Mouse (Mus musculus) spleen, embryonic (tissue): ENCODE data around the gene Hpn.

Experiments used
- CTCF ChIA-PET: fragments of 350-600 bp; sonication (Branson Sonifier 250); formaldehyde crosslinking; loops from one replicate; lab custom pipeline; 2022; lab: Charles Lee

Gene Hpn

DNA sequence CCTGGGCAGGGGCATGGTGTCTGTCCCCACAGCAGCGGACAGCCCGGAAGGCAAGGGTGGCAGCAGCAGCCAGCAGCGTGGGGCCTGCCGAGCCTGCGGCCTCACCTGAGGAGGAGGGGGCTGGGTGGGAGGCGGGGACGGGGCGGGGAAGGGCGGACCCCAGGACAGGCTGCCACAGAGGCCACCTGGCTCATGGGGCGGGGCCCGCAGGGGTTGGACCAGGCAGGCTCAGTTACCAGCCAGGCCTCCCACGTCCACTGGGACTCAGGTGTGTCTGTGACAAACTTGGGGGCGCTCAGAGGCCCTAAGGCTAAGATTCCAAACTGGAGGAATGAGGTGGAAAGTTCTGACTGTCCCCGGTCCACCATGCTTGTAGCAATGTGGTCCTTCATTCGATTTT, at the start of gene Hpn:
Gene Hpn (minus strand): TSS at position 109 of the 400 bp plus-strand sequence.
- CTCF ChIA-PET = no interaction called here

DNA sequence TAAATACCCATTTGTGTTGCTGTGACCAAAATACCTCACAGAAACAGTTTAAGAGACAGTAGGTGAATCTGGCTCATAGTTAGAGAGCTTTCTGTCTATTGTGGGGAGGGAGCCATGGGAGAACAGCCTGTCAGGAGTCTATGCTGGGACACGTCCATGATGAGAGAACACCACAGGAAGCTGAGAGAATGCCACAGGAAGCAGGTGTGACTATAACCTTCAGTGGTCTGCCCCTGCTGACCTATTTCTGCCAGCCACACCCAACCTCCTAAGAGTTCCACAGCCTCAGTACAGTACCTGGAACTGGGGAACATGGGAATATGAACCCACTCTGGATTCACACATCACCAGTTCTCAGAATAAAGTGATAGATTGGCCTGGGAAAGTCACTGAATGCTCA, 49.7 kb upstream of the Hpn start:
- CTCF ChIA-PET = no interaction called here

DNA sequence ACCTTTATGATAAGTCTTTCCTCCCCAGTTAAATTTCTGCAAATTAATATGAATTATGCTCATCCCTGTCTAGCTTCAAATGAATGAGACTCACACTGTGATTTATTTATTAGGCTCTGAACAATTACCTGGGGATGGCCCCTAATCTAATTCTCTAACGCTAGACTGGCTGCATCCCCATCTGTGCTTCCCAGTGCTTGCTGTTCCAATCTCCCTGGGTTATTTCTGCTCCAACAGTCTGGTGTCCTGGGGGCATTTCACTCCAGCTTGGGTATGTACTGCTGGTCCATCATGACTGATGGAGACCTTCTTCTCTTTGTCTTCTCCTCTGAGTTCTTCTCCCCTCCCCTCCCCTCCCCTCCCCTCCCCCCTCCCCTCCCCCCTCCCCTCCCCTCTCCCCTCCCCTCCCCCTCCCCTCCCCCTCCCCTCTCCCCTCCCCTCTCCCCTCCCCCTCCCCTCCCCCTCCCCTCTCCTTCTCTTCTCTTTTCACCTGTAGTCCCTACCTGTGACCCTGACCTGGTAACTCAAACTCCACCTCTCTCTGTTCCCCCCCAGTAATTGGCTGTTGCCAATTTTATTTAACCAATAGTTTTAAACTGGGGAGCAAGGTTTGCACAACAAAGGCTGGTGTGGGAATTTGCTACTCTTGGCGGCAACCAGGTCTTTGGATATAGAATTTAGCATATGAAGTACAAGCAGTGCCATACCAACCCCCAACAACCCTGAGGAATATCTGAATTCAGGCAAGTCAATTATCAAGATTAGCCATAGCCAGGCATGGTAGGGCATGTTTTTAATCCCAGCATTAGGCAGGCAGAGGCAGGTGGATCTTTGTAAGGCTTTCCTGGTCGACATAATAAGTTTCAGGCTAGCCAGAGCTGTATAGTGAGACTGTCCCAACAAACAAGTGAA, 48.8 kb upstream of the Hpn start:
- CTCF ChIA-PET = no interaction called here

DNA sequence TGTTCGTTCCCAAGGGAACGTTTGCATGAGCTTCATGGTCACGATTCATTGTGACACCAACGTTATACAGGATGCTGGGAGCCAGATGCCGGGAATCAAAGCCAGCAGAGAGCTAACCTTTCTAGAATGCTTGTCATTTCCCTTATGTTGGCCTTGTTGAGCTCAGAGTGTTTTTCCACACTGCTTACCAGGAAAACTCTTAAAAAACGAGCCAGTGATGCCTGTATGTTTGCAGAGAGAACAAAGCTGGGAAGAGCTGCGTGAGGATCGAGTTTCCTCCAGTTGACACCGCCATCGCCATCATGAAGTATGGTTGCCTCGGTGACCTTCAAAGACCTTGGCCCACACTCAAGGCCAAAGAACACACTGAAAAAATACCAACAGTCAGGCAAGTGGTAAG, 47.2 kb upstream of the Hpn start:
- CTCF ChIA-PET = no interaction called here

DNA sequence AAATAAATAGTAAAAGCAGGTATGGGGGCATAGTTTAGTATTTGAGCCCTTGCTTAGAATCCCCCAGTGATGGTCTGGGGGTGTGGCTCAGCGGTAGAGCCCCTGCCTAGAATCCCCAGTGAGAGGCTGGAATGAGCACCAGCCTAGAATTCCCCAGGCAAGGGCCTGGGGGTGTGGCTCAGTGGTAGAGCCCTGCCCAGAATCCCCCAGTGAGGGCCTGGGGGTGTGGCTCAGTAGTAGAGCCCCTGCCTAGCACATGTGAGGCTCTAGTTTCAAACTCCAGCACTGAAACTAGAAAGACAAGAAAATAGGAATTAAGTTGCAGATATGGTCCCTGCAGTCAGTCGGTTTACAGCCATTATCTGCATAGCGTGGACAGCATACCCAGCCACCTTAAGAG, 46.7 kb upstream of the Hpn start:
- CTCF ChIA-PET = no interaction called here

DNA sequence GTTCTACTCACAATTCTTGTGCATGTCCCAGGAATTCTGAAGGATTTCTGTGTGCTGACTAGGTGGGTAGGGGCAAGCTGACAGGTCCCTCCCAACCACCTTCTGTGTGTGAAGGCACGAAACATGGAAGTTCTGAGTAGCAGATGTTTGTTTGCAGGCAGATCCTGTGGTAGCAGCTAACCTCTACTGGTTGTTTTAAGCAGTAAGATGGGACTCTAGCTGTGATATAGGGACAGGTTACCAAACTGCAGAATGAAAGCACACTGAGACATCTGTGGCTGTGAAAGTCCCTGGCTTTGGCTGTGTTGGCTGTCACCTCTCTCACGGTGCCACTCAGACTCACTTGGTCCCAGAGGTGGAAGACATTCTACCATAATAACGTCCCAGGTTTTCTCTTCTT, 46.2 kb upstream of the Hpn start:
- CTCF ChIA-PET = no interaction called here

DNA sequence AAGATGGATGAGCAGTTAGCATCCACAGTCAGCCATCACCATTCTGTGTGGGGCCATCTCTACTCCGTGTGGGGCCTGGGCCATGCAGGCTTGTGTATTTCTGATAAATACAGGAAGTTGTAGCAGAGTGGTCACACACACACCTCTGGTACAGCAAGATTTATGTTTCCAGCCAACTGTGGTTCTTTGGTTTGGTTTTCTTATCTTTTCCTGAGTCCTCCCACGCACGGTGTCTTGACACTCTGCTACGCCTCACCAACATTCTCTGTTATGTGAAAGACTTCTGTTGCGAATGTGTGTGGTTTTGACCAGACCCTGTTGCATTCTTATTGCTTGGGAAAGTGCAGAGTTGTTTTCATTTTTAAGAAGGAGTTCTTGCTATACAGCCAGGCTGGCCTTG, 45.7 kb upstream of the Hpn start:
- CTCF ChIA-PET = no interaction called here

DNA sequence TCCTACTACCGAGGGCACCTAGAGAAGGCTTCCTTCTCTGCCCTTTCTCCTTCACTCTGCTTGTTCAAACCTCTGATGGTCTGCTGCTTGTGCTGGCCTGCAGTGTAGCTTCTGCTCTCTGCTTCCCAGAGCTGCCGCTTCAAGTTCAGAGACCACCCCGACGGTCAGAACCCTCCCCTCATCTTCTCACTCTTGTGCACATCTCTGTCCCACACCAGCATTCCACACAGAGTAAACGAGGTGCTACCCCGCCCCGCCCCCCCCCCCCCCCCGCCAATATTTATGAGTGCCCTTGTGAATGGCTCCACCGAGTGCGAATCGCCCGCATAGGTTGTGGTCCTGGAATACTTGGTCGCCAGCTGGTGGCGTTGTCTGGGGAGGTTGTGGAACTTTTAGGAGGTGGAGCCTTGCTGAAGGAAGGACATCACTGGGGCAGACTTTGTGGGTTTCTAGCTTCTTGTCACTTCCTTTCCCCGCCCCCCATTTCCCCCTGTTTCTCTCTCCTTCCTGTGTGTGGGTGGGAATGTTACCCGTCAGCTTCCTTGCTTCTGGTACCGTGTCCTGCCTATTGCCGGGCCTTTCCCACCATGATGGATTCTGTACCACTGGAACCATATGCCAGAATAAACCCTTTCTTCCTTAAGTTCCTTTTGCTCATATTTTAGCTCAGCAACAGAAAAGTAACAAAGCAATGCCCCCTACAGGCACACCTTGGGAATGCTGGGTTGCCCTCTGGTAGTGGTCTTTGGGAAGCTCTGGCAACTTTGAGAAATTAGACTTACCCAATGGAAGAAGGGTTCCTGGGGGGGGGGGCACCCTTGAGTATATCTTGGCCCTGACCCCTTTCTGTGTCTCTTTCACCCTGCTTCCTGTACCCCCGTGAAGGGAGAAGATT, 41.2 kb upstream of the Hpn start:
- CTCF ChIA-PET = interaction anchor here (1.0 to 1.3 kb wide), 3 partner anchors 13 to 20 kb away, joined by 3 to 5 read pairs (median 3); no protein-coding TSS in a partner anchor

DNA sequence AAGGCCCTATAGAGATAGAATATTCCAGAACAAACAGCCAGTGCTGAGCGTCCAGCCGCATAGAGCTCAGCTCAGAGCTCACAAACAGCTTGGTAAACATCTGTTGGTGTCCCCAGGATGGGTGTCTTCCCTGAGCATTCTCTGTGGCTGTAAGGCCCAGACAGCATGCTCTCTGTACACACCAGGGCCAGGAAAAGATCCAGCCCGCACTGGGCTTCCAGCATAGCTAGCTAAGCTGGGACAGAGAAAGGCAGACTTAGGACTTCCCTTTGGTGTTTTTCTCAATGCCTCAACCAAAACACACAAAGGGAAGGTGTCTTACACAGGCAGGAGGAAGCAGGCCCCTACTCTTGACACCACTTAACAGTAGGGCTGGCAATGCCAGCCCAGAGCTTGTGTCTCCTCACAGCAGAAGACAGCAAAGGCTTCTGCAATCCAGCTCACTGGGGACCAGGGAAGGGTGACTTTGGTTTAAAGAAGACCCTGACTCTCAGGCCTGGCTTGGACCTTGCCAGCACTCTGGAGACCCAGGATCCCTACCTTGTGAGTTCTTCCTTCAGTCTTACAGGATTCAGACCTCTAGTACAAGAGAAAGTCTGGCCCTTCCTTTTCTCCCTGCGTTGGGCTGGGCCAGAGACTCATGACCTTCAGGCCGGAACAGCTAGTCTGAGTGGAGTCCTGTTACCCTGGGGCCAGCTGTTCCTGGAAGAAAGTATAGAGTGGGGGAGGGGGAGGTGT, 40.4 kb upstream of the Hpn start, which contains the start of gene Gramd1a:
Gene Gramd1a (minus strand): TSS at position 601 of the 738 bp plus-strand sequence.
- CTCF ChIA-PET = interaction anchor here (1.3 kb wide), 1 partner anchor 14 kb away, joined by 3 read pairs; no protein-coding TSS in a partner anchor

DNA sequence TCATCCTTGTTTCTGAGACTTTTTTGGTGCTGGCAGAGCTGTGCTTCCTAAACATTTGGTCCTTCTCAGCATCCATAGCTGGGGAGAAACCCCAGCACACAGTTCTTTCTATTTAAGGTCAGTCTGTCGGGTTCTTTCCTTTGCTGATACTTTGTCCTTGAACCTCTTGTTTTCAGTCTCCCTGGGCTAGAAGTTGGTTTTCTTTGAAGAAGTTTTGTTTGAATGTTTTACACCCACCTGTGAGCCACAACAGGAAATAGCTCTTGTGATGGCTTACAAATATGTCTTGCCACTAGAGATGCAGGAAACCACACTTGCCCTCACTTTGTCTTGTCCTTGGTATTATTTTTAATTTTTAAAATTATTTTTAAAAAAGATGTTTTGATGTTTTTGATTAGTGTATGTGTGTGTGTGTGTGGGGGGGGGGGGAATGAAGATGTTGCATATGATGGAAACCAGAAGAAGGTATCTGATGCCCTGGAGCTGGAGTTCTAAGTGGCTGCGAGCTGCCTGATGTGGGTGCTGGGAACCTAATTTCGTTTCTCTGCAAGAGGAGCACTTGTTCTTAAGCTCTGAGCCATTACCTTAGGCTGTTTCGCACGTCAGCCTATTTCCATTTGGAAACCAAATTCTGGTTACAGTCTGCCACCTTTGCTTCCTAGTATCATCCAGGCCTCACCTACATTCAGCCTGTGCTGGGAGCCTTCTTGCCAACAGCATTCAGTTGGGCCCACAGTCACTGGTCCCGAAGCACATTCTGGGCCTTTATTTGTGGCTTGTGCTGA, 38.6 kb upstream of the Hpn start:
- CTCF ChIA-PET = interaction anchor here (0.7 kb wide), 1 partner anchor 85 kb away, joined by 3 read pairs; no protein-coding TSS in a partner anchor

DNA sequence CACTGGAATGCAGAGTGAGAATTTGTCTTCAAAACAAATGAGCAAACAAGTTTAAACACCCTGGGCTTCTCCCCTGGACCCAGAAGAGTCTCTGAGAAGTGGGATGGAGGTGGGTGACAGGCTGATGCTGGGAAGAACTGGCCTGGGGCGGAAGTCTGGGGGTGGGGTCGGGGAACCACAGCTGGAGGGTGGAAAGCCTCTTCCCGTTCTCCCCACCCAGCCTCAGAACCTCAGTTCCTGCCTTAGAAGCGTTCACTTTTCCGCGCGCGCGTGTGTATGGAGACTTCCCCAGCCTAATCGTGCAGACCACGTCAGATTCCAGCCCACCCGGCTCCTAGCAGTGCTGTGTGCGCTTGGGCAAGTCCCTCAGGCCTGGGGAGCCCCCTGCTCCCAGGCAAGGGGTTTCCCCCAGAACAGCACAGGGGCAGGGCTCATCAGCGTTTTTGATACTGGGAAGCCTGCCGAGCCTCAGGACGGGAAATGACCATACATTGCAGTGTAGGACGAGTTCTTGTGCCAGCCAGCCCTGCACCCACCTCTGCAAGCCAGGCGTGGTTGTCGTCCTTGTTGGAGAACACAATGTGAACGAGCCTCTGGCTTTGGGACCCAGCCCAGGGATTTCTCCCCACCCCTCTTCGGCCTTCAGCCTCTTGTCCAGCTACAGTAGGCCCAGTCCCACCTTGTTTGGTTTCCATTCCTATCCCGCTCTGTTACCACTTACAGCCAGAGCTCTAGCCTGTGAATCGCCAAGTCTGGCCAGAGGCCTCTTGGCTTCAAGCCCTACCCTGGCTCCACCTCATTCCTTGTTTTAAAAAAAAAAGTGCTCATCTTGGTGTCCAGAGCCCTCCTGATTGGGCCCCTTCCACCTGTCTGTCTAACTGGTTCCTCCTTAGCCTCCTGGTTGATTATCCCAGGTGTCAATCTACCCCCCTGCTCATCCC, 36.5 kb upstream of the Hpn start:
- CTCF ChIA-PET = no interaction called here

DNA sequence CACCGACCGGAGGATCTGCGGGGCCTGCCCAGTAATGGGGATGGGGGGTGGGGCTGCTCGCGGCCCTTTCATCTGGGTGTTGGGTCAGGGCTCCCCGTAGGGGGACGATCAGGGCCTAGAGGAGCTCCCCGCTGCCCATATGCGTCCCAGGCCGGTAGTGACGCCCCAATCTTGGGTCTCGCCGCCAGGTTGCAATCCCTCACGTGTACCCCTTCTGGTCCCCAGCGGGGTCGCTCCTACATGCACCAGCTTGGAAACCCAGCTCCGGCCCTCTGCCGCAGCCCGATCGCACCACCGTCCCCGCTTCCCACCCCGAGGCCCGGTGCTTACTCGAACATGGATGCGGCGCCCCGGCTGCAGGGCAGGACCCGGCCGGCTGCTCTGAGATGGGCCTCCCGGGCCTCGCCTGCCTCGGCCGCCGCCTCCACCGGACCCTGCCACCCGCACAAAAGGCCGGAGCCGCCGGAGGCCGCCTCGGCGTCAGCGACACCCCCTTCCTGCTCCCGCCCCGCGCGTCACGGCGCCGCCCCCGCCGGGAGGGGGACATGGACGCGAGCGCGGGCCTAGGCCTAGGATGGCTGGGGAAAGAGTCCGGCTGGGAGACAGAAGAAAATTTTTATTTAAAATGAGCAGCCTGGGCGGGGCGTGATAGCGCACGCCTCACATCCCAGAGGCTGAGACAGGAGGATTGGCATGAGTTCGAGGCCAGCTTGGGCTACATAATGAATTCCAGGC, 35.6 kb upstream of the Hpn start:
- CTCF ChIA-PET = interaction anchor here (0.9 kb wide), 1 partner anchor 22 kb away, joined by 3 read pairs; no protein-coding TSS in a partner anchor

DNA sequence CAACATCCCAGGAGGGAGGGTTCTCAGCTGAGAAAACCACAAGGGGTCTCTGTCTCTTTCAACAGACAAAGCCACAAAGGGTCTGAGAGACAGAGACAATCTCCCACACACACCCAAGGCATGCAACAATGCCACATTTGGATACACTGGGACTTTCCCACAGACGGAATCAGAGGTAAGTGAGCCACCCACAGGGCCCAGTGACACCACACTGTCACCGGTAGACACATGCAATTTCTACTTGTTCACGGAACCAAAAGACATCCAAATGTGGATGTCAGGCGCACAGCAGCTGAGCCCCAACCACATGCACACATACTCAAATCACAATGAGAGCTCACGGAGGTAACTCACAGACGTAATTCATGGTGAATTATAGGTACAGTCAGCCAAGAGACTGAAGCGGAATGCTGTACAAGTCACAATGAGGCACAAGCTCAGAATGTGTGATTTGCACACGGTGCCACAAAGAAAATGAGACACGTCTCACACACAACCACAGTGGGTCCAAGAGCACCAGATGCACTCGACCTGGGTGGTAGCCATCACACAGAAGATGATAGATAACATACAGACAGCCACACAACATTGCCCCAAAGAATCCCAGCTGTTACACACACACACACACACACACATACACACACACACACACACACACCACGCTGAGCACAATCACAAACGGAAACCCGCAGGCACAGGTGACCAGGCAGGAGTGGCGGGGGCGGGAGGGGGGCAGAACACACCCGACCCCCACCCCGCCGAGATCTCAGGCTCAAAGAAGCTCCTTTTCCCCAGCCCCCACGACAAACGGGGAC, 34.9 kb upstream of the Hpn start:
- CTCF ChIA-PET = interaction anchor here (0.9 kb wide), 1 partner anchor 23 kb away, joined by 3 read pairs; no protein-coding TSS in a partner anchor

DNA sequence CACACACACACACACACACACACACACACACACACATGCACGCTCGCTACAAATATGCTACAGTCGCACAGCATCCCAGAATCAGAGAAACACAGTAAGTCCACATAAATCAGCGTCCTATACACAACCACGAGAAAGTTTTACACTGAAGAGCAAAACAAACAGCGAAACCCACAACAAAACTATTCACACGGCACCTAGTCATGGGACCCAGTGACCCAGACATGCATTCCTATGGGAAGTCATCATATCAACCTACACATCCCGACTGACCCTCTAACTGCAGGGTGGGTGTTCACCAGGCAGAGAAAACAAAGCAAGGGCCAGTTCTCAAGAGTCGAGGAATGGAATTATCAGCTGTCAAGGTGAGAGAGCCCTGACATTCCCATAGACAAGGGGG, 34.2 kb upstream of the Hpn start:
- CTCF ChIA-PET = no interaction called here

DNA sequence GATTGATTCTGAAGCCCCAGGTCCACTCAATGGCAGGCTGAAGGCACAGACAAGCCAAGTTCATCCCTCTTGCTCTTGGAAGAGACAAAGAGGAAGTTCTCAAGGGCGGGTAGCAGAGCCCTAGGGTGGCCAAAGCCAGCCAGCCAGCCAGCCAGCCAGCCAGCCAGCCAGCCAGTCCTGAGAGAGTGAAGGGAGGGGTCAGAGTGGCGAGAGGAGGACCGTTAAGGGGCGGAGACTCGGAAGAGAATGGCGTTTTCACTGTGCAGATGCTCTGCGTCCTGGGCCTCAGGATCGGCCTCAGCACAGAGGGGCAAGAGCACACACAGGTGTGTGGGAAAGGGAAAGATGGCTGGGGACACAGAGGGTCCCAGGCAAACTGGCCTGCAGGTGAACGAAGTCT, 33.7 kb upstream of the Hpn start:
- CTCF ChIA-PET = no interaction called here

DNA sequence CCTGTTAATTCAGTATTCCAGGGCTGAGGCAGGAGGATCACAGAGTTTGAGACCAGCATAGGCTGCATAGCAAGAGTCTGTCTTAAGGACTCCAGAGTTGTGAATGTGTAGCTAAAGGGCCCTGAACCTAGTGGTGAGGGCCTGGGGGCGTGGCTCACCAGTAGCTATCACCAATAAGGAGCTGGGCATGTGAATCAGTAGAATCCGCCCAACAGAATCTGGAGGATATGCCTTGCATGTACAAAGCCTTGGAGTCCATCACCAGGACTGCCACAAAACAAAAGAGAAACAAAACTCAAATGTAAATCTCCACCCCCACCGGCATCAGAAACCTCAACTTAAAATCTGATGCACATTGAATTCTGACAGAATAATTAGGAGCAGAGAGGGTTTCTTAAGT, 33.0 kb upstream of the Hpn start:
- CTCF ChIA-PET = no interaction called here

DNA sequence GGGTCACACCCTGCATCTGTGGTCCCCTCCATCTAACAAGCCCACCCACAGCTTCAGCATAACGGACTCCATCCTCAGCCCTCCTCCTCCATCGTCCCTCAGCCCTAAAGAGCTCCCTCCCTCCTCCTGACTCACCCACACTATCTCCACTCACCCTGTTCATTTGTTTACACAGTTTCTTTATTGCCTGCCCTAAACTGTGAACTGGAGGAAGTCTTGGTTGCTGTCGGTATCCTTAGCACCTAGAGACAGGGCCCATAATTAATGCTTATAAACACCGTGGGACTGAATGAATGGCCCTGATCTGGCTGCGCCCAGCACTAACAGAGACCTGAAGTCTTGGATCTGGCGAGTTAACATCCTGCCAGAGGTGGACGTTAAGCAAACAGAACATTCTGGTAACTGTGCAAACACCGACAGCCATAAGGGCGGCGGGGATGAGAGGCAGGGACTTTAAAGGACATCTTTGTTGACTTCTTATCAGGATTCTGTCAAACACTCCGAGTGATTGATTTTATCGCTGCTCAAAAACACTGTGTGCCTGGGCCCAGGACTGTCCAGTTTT, 30.6 kb upstream of the Hpn start:
- CTCF ChIA-PET = no interaction called here

DNA sequence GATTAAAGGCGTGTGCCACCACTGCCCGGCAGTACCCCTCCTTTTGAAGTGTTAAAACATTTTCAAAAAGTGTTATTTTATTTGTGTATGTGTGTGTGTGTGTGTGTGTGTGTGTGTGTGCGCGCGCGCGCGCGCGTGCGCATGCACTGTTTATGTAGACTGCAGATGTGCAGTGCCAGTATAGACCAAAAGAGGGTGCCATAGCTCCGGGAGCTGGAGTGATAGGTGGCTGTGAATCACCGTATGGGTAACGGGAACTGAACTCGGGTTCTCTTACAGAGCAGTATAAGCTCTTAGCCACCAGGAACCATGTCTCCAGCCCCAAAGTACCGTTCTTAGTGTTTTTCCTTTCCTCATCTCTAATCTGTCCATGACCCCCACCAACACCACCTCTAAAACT, 29.8 kb upstream of the Hpn start:
- CTCF ChIA-PET = no interaction called here
